Mouse (Mus musculus) heart, adult 18-20 months (tissue): ENCODE measurements at regions not wholly inside any gene's neighbourhood (a gene's known extent, or its start where the extent isn't known, plus 50 kb on each side); places are given as distances from the start of the nearest gene placed in this dataset.
A peak's percentile ranks its signal among the peaks of the same experiment; 100 is the strongest.

Experiments used
- DNase-seq, 2 experiments: peaks; one replicate each; pipeline ENCODE4 v3.0.0; 2021 to 2022; ENCODE audit warnings: mixed read lengths in 1 of 2

DNA sequence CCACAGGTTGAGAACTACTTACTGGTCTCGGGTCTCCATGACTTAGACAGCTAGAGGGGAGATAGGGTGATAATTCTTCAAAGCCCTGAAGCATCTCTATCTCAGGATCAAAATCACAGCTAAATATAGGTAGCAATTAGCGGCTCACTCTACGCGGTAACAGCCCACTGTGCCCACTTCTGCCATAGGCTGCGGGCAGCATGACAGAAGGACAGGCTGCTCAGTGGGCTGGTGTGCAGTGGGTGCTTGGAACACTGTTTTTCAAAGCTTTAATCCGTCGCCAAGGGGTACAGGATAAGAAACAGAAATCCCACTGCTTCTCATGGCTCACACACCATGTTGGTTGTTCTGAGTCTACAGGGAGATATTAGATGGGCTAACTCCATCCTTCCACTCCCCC lies 59.2 kb upstream of the Twist2 start:
- DNase-seq, result no peak

GRCm38 (mm10) chr1:91742914-91743313 lies 58.3 kb upstream of the Twist2 start:
- DNase-seq, result peak in 1 of 2 experiments; percentile 7

- no peak for DNase-seq
Observed at GRCm38 (mm10) chr1:91744076-91744475, 57.2 kb upstream of the Twist2 start.

GRCm38 (mm10) chr1:91744701-91745100 lies 56.6 kb upstream of the Twist2 start:
- DNase-seq, result no peak

GRCm38 (mm10) chr1:91747583-91747982 lies 53.7 kb upstream of the Twist2 start:
- DNase-seq, result no peak
